Mouse (Mus musculus) adrenal gland, adult 8-10 months (tissue): ENCODE results near the gene Cbfb. TPM values are rescaled to one million over a fixed set of nuclear protein-coding genes. Genes with fewer than 3 reads are reported as not detected.
A peak's percentile ranks its signal among the peaks of the same experiment; 100 is the strongest.
"Not testable (repeated sequence)": the region's sequence is repeated elsewhere in the genome, so short reads cannot be mapped to it uniquely, and the experiment has no call there.

ENCODE experiments used
- DNase-seq: peaks from one replicate; pipeline ENCODE4 v3.0.0; 2022
- total RNA-seq, 4 experiments: library from RNA; stranded (reverse); gene quantifications; 2 replicates each; pipeline ENCODE4 v1.2.4; 2022

The Cbfb gene
- 100 to 1,000 TPM in 2 of 4 experiments, 10 to 100 TPM in 2; 71.5 to 127 (median 93.2) TPM for total RNA-seq

DNA sequence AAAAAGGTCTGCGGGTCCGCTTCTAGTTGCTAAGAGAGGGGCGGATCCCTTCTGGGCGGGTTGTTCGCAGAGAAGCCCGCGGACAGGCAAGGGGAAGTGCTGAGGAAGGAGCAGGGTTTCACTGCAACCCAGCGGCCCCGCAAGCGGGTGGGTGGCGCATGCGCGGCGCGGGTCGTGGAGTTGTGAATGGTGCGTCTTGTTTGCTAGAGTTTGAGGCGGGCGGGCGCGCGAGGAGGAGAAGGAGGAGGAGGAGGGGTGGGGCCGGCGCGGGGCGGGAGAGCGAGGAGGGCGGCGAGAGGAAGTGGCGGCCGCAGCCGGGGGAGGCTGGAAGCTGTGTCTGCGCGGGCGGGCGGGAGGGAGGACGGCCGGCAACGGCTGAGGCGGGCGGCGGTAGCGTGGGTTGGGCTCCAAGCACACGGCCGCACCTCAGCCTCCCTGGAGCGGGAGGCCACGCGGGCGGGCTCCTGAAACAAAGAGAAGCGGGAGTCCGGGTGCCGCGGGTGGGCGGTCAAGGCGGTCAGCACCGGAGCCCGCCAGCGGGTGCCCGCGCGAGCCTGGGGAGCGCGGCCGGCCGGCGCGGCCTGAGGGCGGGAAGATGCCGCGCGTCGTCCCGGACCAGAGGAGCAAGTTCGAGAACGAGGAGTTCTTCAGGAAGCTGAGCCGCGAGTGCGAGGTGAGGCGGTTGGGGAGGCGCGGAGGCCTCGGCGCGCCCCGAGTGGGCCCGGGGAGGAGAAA lies at the start of gene Cbfb:
TSS of gene Cbfb (plus strand) at position 294 of the 735 bp plus-strand sequence.
- DNase-seq = peak; percentile 98

DNA sequence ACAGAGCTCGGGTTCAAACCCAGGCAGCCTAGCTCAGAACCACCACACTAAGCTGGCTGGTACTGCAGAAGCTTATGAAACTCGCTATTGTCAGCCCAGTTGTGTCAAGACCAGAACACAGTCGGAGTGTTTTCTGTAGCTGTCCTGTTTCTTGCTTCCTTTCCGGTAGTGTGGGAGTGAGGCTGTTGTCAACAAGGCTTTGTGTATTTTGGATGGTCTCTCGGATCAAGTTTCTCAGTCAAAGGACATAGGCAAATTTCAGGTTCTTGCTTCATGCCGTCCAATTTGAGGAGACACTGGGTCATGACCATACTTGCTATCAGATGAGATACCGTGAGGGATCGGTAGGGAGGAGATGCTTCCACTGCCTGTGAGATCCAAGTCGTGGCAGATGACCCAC lies 40.6 kb upstream of the Cbfb start:
- DNase-seq = no peak

DNA sequence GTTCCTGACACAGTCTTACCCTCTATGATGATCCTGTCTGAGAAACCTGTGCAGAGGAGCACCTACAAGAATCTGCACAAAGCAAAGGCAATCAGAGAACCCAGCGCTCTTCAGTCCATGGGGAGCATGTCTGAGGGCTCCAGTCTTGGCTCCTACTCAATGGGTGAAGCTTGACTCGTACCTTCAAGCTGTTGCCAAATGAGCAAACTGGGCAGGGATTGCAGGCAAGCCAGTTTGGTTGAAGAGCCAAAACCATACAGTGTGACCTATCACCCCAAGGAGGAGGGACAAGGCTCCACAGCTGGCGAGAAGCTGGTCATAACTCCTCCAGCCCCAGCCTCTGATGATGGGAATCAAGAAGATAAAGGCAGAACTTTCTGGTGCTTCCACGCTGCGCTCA lies 39.0 kb upstream of the Cbfb start, which contains the start of gene Ces4a:
TSS of gene Ces4a (plus strand) at position 292 of the 400 bp plus-strand sequence.
- DNase-seq = no peak

DNA sequence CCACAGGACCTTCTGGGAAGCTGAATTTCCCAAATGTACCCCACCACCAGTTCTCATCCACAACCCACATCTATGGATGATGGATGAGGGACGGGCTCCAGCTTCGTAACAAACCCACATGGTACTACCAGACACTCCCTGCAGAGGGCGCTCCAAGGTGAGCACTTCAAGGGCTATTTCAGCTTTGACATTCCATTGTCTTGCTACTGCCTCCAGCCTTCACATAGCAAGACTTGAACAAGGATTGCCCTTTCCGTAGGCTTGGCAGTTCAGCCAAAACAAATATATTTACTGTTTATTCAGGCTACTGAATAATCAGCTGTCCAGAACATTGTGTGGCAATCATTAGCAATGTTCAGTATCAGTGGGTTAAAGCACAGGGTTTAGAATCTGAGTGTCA lies 32.1 kb upstream of the Cbfb start:
- peak; percentile 76 for DNase-seq

DNA sequence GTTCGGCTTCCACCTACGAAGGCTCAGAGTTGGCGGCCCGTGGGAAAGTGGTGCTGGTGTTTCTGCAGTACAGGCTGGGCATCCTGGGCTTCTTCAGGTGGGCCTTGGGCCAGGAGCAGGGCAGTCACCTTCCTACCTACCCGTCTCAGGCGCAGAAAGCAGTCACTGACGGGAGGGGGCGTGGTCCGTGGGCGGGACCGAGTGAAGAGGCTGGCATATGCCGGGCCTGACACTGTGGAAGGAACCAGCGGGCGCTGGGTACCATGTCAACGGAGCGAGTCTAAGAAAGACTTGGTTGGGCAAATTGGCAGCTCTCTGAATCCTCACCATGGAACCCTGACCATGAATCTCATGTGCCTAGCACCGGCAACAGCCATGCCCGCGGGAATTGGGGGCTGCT lies 28.1 kb upstream of the Cbfb start:
- DNase-seq = no peak

DNA sequence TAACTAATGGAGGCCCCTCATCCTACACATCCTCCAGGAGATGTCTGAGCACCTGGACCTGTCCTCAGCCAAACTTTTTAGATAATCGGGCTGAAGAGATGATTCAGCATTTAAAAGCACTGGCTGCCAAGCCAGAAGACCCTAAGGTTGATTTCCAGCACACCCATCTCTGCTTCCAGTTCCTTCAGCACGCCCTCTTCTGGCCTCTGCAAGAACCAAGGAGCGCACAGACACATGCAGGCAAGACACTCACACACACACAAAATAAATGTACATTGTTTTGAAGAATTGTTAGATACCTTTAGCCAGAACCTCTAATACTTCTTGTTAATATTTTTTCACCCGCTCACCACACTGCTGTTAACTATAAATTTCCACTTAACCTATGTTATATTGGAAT lies 18.8 kb upstream of the Cbfb start:
- no peak for DNase-seq

DNA sequence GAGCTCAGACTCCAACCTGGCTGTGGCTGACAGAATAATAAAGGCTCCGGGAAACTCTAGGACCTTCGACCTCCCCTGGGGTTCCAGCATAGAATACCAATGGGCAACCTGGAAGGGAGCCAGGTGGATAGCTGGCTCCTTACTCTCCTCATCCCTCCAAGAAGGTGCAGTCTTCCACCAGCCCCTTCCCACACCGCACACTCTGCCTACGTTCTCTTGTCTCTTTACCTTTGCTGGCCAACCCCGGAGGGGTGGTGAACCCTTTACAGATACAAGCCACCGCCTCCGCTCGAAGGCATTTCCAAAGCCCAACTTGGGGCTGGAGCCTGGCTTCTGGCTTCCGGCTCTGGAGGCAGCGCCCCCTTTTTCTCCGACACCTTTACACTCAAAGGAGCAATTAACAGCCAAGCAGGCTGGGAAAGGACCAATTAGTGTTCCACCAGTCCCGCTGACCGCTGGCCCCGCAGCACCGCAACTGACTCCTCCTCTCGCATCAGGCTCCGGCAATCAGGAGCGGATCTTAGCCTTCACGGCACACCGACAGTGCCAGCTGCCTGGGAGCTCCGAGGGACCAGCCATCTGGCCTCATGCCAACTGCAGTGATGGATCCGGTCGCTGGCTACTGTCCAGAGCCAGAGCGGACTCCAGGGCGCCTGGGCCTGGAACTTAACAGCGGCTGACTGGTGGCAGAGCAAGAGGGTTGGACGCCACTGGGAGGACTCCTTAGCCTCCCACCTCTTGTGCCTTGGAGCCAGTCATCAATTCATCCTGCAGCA lies 17.7 kb upstream of the Cbfb start:
- peak; percentile 87 for DNase-seq

DNA sequence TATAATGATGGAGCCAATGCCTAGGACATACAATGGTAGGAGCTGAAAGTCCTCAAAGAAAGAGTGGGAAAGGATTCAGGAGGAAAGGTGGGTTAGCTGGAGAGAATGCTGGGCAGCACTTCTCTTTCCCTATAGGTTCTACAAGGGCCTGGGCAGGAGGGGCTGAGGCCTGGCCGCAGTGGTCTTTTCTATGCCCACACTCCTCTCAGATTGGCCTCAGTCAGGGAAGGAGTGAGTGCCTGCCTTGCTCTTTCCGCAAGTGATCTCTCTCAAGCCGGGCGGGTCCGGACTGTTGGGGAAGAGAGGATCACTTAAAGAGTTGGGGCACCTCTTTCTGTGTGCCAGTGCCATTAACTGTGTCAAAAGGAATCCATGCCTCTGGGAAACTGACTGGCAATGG lies 16.2 kb upstream of the Cbfb start:
- DNase-seq = no peak

DNA sequence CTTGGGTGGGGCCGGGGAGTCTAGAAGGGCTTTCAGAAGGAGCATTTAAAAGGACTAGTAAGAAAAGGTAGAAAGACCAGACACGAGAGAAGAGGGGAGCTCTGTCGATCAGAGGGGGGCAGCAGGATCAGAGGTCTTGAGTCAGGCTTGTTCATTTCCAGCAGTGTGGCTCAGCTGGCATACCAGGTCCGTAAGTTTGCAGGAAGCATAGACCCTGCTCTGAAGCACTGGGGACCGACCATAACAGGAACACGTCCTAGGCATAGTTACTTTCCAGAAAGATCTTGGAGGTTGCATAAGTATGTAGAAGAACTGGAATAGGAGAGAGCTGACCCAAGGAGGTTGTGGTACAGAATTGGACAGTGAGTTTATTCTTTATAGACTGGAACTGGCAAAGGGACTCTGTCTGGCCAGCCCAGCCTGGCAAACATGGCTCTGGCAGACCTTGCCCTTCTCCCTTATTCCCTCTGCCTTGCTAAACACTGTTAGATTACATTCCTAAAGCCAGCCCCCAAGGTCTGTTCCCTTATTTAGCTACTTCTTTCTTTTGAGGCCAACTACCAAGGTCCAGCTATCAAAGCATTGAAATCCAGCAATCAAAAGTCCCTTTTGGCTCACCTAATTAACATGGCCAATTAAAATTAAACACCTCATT lies 15.3 kb upstream of the Cbfb start:
- peak; percentile 61 for DNase-seq

DNA sequence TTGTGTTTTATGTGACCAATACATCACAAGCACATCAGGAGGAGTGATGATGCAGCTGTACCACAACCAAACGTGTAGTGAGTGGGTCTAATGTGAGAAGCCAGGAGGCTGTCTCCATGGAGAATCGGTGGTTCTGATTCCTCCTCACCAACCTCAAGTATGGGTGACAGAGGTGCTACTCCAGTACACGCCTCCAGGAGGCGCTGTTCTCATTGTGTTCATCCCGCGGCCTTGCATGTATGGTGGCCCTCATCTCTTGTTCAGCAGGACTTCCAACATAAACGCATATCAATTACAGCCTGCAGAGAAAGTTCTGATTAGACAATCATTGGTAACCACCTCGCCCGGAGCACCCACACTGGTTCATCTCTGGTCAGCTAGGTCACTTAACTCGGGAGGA lies 12.9 kb upstream of the Cbfb start:
- DNase-seq = no peak

DNA sequence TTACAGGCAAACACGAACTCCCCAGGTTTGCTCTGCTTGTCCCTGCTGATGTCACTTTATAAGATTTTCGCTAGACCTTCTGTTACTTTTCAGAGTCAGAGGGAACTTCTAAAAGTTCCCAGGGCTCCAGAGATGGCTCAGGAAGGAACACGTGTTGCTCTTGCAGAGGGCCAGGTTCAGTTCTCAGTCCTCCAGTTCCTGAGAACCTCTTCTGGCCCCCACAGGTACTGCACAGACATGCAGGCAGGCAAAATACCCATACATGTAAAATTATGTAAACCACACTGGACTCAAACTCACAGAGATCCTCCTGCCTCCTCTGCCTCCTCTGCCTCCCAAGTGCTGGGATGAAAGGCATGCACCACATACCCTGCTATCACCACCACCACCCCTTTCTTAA lies 12.4 kb upstream of the Cbfb start:
- no peak for DNase-seq

DNA sequence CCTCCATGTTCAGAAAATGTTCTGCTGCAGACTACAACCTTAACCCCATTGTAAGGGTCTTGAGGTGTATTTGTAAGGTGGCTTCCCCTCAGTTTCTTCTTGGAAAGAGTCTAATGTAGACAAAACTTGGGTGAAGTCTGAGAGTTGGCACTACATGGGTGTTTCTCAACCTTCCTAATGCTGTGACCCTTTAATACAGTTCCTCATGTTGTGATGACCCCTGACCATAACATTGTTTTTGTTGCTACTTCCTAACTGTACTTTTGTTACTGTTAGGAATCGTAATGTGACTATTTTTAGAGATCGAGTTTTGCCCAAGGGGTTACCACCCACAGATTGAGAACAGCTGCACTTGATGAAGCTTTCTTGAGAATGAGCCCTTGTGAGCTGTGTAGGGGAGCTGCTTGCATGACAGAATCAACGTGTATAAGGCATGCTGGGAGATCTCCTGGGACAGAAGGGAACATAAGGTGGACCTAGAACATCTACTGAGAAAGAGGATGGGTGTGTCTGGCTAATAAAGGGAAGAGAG lies 9.3 kb upstream of the Cbfb start:
- no peak for DNase-seq

DNA sequence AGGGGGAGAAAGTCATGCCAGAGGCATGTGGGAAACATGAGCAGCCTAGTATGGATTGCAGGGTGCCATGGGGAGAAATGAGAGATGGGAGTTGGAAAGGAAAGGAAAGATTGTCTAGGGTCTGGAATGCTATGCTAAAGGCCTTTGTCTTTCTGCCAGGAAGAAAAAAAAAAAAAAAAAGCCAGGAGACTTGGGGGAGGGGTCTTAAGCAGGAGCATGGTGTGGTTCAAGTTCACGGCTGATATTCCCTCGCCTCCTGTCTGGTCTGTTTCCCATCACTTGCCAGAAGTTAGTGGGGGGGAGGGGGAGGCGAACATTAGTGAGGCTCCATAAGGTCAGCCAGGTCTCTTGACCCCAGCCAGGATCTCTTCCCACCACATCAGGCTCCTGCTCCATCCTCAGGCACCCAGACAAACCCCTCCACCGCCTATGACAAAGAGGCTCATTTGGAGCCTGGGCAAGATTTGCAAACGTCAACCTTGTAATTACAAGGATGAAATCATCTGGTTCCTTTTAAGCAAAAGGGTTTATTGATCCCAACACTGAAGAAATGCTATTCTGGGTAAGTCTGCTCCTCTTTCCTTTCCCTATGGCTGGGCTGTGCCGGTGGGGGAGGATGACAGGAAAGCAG lies 6.1 kb upstream of the Cbfb start:
- DNase-seq = no peak

DNA sequence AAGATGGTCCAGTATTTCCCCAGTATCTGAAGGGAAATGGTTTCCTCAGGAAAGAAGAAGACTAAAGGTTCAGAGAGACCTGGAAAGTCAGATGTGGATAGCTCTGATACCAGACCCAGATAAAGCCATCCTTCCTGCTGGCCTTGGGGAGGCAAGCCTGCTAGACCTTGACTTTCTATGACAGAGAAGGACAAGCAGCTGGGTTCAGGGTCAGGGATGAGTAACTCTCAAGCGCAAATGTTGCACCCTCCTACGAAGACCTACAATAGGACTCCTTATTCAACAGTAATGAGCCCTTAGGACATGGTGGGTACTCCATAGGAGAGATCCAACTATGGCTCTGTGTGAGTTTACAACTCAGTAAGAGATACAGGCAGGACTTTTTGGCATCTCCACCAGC lies 5.3 kb upstream of the Cbfb start:
- DNase-seq = peak; percentile 82

DNA sequence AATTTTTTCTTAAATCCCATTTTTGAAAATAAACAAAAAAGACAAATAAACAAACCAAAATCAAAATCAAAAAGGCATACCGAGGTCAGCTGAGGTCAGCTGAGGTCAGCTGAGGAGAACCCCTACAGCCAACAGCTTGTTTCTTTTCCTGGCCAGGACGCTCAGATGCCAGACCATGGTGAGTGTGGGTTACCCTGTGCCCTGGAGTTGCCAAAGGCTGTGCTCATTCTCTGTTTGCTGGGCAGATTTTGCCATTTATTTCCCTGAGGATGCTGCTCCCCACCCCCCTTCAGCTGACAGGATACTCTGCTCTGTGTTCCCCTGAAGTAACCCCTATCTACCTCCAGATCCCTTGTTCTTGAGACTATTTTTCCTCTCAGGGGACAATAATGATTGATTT lies 3.4 kb upstream of the Cbfb start:
- no peak for DNase-seq

DNA sequence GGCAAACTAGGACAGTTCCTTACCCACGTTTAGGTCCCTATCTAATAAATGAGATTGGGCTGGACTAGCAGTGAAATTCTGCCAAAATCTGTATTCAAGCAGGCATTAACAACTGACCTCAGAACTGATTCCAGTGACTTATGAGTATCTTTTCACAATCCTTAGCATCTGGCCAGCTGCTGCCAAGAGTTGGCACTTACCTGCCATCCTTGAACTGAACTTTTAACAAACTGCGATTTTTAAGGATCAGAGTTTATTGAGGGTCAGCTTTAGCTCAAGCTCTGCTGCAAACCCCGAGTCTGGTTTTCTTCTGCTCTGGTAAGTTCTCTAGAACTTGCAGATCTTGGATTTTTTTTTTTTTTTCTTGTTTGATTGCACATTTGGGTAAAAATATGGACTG lies 892 bp upstream of the Cbfb start:
- no peak for DNase-seq

DNA sequence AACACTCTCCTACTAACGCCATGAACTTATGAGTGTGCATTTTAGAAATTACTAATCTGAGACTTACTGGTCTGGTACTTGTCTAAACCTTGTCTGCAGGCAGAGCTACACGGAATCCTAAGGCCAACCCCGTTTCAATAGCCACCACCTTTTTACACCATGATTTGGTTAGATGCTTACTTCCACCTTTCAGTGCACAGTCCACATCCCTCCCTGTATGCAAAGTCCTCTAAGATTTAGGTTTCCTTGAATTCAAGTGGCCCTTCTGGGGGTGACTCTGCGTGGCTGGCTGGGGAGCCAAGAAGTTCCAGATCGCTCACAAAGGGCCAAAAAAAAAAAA lies 463 bp upstream of the Cbfb start:
- no peak for DNase-seq

DNA sequence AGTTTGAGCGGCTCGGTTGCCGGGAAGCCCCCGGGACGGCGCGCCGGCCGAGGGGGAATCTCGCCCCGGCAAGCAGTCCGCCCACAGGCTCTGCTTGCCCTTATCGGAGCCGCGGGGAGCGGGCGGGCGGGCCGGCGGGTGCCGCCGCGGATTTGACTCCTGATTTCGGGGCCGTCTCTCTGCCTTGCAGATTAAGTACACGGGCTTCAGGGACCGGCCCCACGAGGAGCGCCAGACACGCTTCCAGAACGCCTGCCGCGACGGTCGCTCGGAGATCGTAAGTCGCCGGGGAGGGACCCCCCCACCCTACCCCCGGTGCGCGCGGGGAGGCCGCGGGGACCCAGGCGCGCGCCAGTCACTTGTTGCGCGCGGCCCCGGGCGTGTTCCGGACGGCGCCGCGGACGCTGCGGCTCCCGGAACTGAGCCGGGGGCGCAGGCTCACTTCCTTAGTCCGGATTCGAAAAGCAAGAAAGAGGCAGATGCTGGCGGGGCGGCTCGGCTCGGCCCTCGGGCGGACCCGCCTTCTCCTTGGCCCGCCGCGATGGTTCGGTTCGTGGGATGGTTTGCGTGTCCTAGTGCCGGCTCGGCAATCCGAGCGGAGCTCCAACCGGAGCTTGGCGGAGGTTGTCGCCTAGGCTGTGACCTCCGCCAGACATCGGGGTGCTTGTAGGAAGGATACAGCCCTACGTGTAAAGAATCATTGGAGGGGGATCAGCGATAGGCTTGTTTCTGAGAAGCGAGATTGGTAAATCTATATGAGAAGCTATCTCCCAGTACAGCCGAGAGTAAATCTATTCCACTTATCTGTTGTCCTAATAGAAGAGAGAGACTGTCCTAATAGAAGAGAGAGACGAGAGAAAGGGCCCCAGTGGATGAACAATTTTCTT lies 885 bp downstream of the Cbfb start:
- DNase-seq = peak; percentile 42

DNA sequence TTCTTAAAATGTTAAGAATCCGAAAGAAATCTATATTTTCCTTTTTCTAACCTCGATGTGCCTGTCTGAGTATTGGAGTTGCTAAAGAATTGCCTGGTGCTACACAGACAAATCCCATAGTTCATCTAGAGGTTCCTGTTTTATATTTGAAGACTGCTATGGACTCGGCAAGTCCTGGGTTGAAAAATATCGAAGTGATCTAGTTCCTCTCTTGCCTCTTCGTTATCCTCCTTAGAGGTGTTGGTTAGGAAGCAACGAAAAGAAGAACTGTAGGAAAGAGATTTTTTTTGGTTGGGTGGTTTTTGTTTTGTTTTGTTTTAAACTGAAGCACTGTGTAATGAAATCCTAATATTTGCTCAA lies 1.5 kb downstream of the Cbfb start:
- no peak for DNase-seq

DNA sequence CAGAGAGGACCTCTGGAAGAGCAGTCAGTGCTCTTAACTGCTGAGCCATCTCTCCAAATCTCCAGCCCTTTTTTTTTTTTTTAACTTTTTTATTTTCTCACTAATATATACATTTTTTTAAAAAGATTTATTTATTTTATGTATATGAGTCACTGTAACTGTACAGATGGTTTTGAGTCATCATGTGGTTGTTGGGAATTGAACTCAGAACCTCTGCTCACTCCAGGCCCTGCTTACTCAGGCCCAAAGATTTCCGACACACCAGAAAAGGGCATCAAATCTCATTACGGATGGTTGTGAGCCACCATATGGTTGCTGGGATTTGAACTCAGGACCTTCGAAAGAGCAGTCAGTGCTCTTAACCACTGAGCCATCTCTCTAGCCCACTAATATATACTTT lies 4.8 kb downstream of the Cbfb start:
- DNase-seq = not testable (repeated sequence)

DNA sequence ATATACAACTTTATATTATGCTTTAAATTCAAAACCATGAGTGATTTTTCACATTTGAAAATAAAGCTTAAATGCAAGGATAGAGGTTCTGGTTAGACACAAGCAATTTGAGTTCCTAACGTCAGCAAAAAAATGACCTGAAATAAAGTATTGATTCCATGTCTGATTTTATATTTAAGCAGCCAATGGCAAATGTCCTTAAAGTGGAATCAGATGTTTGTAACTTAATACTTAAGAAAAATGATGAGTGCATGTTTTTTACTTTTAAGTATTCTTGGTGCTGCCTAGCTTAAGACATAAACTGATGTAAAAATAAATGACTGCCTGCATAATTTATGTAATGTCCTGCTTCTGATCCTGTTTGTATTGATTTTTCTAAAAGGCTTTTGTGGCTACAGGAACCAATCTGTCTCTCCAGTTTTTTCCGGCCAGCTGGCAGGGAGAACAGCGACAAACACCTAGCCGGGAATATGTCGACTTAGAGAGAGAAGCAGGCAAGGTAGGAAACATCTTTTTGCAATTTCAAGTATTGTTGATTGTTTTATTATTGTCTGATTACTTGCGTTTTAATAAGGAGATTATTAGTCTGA lies 7.8 kb downstream of the Cbfb start:
- no peak for DNase-seq

DNA sequence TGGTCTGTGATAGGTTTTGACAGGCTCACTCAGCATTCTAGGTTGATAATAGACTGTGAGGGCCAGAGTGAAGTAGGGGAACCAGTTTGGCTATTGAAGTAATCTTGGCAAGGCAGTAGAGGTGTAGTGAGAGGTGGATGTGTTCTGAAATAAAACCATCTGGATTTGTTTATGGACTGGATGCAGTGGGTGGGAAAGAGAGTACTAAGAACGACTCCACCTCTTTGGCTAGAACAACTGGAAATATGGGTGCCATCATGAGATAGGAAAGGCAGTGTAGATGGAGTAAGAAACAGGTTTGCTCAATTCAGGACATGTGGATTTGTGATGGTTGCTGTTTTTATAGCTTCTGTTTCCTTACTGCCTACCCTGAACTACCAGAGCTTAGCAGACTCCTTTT lies 11.7 kb downstream of the Cbfb start:
- no peak for DNase-seq
